Mouse (Mus musculus): ENCODE data around the gene Gm21976. TPM values are rescaled to one million over a fixed set of nuclear protein-coding genes. Genes with fewer than 3 reads are reported as not detected.

The Gm21976 gene
- not detected in 2 replicates for polyA plus RNA-seq (2012; ENCODE audit: insufficient read depth, insufficient read length, low replicate concordance, missing spikeins)

DNA sequence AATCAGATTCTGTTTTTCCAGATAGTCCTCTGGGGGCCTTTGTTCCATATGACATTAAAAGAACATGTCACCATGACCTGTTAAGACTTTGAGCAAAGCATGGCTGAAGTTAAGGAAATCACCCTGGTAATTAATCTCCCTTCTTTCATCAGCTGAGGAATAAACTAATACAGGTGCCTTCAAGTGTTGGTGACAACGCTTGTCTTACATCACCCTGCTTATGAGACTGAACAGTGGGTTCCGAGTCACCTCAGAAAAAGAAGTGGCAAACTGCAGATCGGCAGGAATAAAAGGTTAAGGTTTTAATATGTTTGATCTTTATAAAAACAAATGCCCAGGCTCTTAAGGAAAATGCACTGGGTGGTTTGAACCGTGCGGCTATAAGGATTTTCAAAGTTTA, at the start of gene Gm21976:
Gene Gm21976 (plus strand): TSS at position 202 of the 400 bp plus-strand sequence.
- no peaks in the 10 kb centered on the region for H3K4me1 ChIP-seq (ENCODE audit: control insufficient read depth, insufficient read depth, low read length)
- TF ChIP-seq CTCF (IDR thresholded peaks at IDR 0.05; ENCODE audit: insufficient read depth, low read depth, low read length), result no peak
- H3K4me3 ChIP-seq (ENCODE audit: insufficient read depth, low read depth, low read length), result no peak within 1 kb of the TSS
- H3K27ac ChIP-seq (ENCODE audit: insufficient read depth, low read depth, low read length), result no peak within 1 kb of the TSS
- WGBS, result 93% methylated on average over 5 of the region's 5 CpGs

DNA sequence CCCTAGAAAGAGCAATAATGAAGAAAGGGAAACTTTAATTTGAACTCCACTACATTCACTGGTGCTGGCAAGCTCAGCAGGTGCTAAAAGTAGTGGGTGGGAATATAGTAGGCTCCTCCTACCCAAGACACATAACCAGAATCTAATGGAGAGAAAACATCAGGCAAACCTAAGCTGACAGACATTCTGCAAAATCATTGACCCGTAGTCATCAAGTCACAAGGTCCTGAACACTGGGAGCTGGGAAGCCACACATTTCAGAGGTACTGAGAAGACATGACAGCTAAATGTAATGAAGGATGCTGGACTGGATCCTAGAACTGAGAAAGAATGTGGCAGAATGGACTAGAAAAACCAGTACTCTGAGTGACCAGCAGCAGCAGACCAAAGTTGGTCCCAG, 49.2 kb upstream of the Gm21976 start:
- TF ChIP-seq CTCF (IDR thresholded peaks at IDR 0.05; ENCODE audit: insufficient read depth, low read depth, low read length) (no peak), POLR2A (IDR thresholded peaks at IDR 0.05; ENCODE audit: insufficient read depth, low read depth, low read length) (no peak)
- Histone ChIP-seq H3K4me3 (ENCODE audit: insufficient read depth, low read depth, low read length) (no peak overlapping the region), H3K4me1 (ENCODE audit: control insufficient read depth, insufficient read depth, low read length) (no peaks in the 10 kb centered on the region), H3K27ac (ENCODE audit: insufficient read depth, low read depth, low read length) (no peak overlapping the region)
- WGBS, result 91% methylated on average over 1 of the region's 1 CpGs

DNA sequence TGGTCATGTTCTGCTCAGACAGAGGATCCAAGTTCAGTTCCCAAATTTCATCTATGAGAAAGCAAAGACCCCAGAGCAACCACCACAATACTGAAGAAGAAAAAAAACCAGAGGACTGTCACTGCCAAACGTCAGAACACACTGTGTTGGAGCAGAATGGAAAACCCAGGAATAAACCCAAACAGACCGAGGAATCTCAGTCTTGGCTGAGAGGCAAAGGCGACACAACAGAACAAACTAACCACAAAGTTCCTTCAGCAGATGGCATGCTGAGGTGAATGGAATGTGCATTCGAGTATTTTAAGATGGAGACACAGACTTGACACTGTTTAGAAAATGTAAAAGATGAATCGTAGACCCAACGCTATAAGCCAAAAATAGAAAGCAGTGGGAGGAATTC, 44.2 kb upstream of the Gm21976 start:
- Histone ChIP-seq H3K27ac (ENCODE audit: insufficient read depth, low read depth, low read length) (no peak overlapping the region), H3K4me1 (ENCODE audit: control insufficient read depth, insufficient read depth, low read length) (no peaks in the 10 kb centered on the region), H3K4me3 (ENCODE audit: insufficient read depth, low read depth, low read length) (no peak overlapping the region)
- TF ChIP-seq CTCF (IDR thresholded peaks at IDR 0.05; ENCODE audit: insufficient read depth, low read depth, low read length) (no peak), POLR2A (IDR thresholded peaks at IDR 0.05; ENCODE audit: insufficient read depth, low read depth, low read length) (no peak)
- WGBS, result 51% methylated on average over 6 of the region's 6 CpGs

DNA sequence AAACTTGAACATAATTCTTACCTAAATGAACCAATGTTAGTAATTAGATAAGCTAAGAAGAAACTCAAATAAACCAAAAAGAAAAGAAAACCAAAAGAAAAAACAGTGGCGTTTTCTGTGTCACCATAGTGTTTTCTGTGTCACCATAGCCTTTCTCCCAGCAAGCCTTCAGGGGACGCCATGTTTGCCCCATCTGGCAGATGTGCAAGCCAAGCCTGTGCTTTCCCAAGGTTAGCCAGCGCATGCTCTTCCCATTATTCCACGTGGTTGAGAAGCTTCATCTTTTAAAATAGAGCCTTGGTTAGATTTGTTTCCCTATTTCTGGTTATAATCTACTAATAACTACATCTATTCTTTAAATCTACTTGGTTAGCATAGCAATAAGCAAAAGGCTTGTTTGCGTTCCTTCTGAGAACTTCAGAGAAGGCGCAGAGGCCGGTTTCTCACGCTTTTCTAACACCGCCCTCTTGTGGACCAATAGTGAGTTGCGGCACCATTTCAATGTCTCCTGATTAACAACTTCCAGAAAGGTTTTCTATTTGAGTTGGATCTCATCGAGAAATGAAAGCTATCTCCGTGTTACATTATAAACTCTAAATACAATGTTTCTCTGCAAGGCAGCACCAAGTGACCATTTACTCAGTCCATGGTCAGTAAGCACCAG, 39.6 kb upstream of the Gm21976 start:
- TF ChIP-seq POLR2A (IDR thresholded peaks at IDR 0.05; ENCODE audit: insufficient read depth, low read depth, low read length) (no peak), CTCF (IDR thresholded peaks at IDR 0.05; ENCODE audit: insufficient read depth, low read depth, low read length) (peak; percentile 57; the same call in 1 of the 2 replicates)
- Histone ChIP-seq H3K4me3 (ENCODE audit: insufficient read depth, low read depth, low read length) (no peak overlapping the region), H3K4me1 (ENCODE audit: control insufficient read depth, insufficient read depth, low read length) (no peaks in the 10 kb centered on the region), H3K27ac (ENCODE audit: insufficient read depth, low read depth, low read length) (no peak overlapping the region)
- WGBS, result 17% methylated on average over 12 of the region's 12 CpGs

DNA sequence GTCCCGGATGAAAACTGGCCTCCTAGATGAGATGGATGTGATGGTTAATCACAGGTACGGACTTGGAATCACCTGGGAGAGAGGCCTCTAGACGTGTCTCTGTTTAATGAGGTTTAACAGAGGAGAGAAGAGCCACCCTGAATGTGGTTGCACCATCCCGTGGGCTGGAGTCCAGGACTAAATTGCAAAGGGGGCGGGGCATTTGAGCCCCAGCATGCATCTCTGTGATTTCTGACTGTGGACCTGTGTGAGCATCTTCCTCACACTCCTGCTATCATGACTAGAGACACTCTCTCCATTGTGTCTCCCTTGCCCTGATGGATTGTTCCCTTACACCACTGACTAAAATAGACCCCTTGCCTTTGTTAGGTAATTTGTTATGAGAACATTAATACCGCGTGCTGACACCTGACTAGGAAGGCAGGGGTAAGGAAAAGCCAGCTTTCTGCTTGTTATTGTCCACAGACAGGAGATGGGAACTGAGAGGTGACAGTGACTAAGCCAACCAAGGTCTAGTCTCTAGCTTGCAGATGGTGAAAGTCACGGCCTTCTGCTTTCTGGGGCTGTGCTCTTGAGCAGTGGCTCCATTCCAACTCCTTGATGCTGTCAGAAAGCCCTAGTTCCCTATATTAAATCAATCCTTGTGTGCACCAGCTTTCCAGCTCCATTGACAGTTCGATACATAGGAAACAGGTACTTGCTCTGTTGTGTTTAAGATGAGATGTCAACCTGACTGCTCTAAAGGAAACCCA, 38.0 kb upstream of the Gm21976 start:
- Histone ChIP-seq H3K4me1 (ENCODE audit: control insufficient read depth, insufficient read depth, low read length) (no peaks in the 10 kb centered on the region), H3K27ac (ENCODE audit: insufficient read depth, low read depth, low read length) (no peak overlapping the region), H3K4me3 (ENCODE audit: insufficient read depth, low read depth, low read length) (no peak overlapping the region)
- 69% methylated on average over 9 of the region's 9 CpGs for WGBS
- TF ChIP-seq CTCF (IDR thresholded peaks at IDR 0.05; ENCODE audit: insufficient read depth, low read depth, low read length) (no peak), POLR2A (IDR thresholded peaks at IDR 0.05; ENCODE audit: insufficient read depth, low read depth, low read length) (no peak)

DNA sequence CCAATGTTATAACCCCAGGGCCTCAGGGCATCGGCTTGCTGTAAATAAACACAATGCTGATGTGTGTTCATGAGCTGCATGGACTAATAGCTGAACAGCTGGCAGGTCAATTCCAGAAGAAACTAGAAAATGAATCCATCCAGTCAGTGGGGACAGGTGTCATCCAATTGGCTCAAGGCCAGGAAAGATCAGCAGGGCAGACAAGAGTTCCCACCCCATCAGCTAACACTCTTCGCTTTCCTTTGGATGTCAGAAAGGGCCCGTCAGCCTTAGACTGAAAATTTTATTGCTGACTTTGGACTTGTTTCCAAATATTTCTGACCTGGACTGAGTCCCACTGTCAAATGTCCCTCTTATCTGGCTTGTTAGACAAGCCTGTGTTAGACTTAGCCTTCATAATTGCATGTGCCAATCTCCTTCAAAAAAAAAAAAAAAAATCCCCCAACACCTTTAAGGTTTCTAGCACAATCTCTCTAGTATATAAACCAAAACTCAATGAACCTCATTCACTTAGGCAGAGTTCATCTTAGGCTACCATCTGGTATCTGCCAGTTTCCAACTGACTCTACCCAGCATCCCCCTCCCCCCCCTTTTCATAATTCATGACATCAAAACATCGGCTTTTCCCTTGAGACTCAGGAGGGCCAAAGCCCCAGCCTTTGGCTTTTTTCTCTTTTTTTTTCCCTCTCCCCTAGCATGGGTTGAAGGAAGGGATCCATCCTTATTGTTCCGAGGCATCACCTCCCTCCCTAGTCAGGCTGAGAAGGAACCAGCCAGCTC, 34.9 kb upstream of the Gm21976 start:
- WGBS, result 64% methylated on average over 4 of the region's 5 CpGs
- Histone ChIP-seq H3K4me1 (ENCODE audit: control insufficient read depth, insufficient read depth, low read length) (no peaks in the 10 kb centered on the region), H3K4me3 (ENCODE audit: insufficient read depth, low read depth, low read length) (no peak overlapping the region), H3K27ac (ENCODE audit: insufficient read depth, low read depth, low read length) (no peak overlapping the region)
- TF ChIP-seq CTCF (IDR thresholded peaks at IDR 0.05; ENCODE audit: insufficient read depth, low read depth, low read length) (no peak), POLR2A (IDR thresholded peaks at IDR 0.05; ENCODE audit: insufficient read depth, low read depth, low read length) (no peak)

DNA sequence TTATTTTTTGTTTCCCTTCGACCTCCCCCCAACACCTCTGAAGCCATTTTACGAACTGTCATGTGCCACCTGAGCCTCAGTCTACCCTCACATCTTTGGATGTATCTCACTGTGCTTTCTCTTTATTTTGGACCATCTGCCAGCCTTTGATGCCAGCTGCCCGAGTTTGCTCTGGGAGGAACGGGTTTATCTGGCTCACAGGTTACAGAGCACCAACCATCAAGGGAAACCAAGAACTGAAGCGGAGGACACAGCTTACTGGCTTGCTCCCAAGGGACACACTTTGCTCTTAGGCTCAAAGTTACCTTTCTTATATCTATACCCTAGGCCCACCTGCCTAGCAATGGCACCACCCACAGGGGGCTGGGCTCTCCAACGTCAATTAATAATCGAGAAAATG, 34.3 kb upstream of the Gm21976 start:
- Histone ChIP-seq H3K4me3 (ENCODE audit: insufficient read depth, low read depth, low read length) (no peak overlapping the region), H3K27ac (ENCODE audit: insufficient read depth, low read depth, low read length) (no peak overlapping the region), H3K4me1 (ENCODE audit: control insufficient read depth, insufficient read depth, low read length) (no peaks in the 10 kb centered on the region)
- WGBS, result 72% methylated on average over 7 of the region's 7 CpGs
- TF ChIP-seq POLR2A (IDR thresholded peaks at IDR 0.05; ENCODE audit: insufficient read depth, low read depth, low read length), result no peak
- TF ChIP-seq CTCF (IDR thresholded peaks at IDR 0.05; ENCODE audit: insufficient read depth, low read depth, low read length), result no peak

DNA sequence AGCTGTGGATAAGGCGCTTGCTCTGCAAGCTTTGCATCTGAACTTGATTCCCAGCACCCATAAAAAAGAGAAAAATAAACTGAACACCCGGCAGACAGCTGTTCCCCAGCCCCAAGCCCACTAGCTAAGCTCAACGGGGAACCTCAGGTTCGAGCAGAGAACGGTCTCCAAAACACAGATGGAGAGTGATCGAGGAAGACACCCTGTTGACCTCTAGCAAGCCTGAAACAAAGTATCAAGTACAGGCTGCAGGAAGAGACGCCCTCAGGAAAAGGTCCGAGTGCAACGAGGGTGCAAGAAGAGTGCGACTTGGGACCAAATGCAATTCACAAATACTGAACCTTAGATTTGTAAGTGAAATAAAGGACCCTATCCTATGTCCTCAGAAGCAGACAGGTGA, 30.1 kb upstream of the Gm21976 start:
- H3K4me1 ChIP-seq (ENCODE audit: control insufficient read depth, insufficient read depth, low read length), result no peaks in the 10 kb centered on the region
- WGBS, result 88% methylated on average over 10 of the region's 10 CpGs
- no peak overlapping the region for H3K4me3 ChIP-seq (ENCODE audit: insufficient read depth, low read depth, low read length)
- H3K27ac ChIP-seq (ENCODE audit: insufficient read depth, low read depth, low read length), result no peak overlapping the region
- no peak for TF ChIP-seq CTCF (IDR thresholded peaks at IDR 0.05; ENCODE audit: insufficient read depth, low read depth, low read length)
- no peak for TF ChIP-seq POLR2A (IDR thresholded peaks at IDR 0.05; ENCODE audit: insufficient read depth, low read depth, low read length)

DNA sequence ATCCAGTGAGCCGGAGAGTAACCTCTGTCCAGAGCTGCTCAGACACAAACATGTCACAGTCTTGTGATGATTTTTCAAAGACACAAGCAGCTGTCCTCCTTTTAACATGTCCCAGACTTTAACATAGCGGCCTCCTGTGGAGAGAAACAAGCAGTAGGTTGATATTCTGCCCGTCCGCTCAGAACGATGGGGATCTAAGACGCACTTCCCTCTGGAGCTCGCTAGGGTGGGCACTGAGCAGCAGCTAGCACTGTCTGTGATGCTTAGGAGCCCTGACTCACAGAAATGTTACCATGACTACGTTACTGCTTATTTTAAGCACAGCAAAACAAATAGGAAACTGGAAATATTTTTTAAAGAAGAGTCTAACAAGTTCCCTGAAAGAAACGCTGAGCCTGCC, 24.8 kb upstream of the Gm21976 start:
- peaks cover 3% of the 10 kb centered on the region; the same call in 1 of the 2 replicates for H3K4me1 ChIP-seq (ENCODE audit: control insufficient read depth, insufficient read depth, low read length)
- 51% methylated on average over 9 of the region's 9 CpGs for WGBS
- H3K27ac ChIP-seq (ENCODE audit: insufficient read depth, low read depth, low read length), result no peak overlapping the region
- no peak for TF ChIP-seq CTCF (IDR thresholded peaks at IDR 0.05; ENCODE audit: insufficient read depth, low read depth, low read length)
- TF ChIP-seq POLR2A (IDR thresholded peaks at IDR 0.05; ENCODE audit: insufficient read depth, low read depth, low read length), result no peak
- no peak overlapping the region for H3K4me3 ChIP-seq (ENCODE audit: insufficient read depth, low read depth, low read length)
